Mouse (Mus musculus) urinary bladder, postnatal 4 days (tissue): Measurements from ENCODE around the gene Gp6.
"Not testable (repeated sequence)": the region's sequence is repeated elsewhere in the genome, so short reads cannot be mapped to it uniquely, and the experiment has no call there.

Experiments used
- DNase-seq, 2 experiments: peaks; one replicate each; pipeline ENCODE4 v3.0.0; 2021 to 2022; ENCODE audit warnings: low spot score in 2 of 2

Gene Gp6

GRCm38 (mm10) chr7:4397730-4398129 is at the start of gene Gp6:
TSS of gene Gp6 (minus strand) at chr7:4397744.
- no peak for DNase-seq

DNA sequence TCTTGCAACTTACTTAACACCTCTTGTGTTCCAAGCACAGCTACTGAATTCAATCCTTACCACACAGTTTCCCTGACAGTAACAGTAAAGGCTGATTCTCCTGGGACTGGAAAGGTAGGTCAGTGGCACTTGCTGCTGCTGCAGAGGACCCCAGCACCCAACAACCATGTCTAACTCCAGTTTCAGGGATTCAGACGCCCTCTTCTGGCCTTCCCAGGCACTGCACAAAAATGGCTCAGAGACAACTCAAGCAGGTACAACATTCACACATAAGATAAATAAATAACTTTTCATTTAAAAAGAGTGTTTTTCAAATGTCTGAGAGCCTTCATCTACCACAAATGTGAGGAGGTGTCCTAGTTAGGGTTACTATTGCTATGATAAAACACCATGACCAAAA is 49.6 kb upstream of the Gp6 start:
- no peak for DNase-seq

GRCm38 (mm10) chr7:4445216-4445791 is 47.8 kb upstream of the Gp6 start, which contains the start of gene Rdh13:
TSS of gene Rdh13 (minus strand) at chr7:4445649.
- DNase-seq, result peak; percentile 79 to 84

GRCm38 (mm10) chr7:4440549-4440948 is 43.0 kb upstream of the Gp6 start:
- no peak for DNase-seq

GRCm38 (mm10) chr7:4437721-4438120 is 40.2 kb upstream of the Gp6 start:
- peak in 1 of 2 experiments; percentile 23 for DNase-seq

GRCm38 (mm10) chr7:4432026-4432425 is 34.5 kb upstream of the Gp6 start:
- DNase-seq, result peak in 1 of 2 experiments; percentile 35

DNA sequence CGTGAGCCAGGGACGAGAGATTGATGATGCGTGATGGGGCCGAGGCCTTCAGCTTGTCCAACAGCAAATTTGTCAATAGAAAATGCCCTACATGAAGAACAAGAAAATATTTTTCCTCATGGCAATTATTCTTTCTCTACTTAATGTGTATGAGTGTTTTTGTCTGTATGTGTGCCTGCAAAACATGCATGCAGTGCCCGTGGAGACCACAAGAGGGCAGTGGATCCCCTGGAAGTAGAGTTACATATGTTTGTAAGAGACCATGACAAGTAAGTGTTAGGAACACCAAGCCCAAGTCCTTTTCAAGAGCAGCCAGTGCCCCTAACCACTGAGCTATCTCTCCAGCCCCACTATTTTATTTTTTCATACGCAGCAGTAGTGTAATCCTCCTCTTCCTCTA is 34.0 kb upstream of the Gp6 start:
- DNase-seq, result peak; percentile 38 to 74

DNA sequence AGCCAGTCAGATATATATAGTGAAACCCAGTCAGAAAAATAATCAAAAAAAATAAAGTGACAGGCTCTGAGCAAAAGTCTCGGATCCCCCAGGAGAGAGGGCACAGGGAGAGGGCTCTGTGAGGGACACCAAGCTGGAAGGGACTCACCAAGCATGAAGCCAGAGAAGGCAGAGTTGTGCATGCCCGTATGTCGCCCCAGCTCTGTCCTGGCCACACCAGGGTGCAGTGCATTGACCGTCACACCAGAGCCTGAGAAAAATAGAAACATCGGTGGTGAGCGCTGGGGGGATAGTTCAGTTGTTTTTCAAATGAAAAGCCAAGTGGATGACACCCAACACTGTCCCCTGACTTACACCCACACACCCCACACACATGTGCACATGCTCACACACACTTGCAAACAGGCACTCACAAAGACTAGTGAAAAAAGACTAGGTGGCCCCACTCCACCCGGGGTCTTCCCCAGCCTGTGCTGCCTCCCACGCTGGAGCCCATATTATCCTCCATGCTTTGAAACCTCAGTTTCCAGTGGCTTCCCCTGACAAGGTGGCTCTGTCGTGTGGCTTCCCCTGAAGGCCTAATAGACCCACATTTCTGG is 32.8 kb upstream of the Gp6 start:
- peak in 1 of 2 experiments; percentile 44 for DNase-seq

GRCm38 (mm10) chr7:4427161-4427912 is 29.8 kb upstream of the Gp6 start:
- peak; percentile 69 to 78 for DNase-seq

- DNase-seq, result no peak
Observed at GRCm38 (mm10) chr7:4420230-4420629, 22.7 kb upstream of the Gp6 start.

- no peak for DNase-seq
Observed at GRCm38 (mm10) chr7:4419681-4420080, 22.1 kb upstream of the Gp6 start.

- DNase-seq, result not testable (repeated sequence)
Observed at GRCm38 (mm10) chr7:4412406-4412805, 14.9 kb upstream of the Gp6 start.

DNA sequence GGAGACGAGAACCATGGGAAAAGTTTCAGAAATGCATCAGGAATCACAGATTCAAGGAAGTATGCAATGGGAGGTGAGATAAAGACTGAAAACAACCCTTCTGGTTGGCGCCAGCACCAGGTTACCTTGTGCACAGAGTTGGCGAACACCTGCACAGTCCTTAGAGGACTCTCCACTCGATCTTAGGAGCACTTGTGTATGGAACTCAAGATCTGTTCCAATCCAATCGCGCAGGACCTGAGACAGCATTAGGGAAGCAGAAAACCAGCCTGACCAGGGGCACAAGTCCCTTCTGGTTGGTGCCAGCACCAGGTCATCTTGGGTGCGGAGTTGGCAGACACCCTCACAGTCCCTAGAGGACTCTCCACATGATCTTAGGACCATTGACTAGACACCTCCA is 24.0 kb downstream of the Gp6 start:
- DNase-seq, result no peak

DNA sequence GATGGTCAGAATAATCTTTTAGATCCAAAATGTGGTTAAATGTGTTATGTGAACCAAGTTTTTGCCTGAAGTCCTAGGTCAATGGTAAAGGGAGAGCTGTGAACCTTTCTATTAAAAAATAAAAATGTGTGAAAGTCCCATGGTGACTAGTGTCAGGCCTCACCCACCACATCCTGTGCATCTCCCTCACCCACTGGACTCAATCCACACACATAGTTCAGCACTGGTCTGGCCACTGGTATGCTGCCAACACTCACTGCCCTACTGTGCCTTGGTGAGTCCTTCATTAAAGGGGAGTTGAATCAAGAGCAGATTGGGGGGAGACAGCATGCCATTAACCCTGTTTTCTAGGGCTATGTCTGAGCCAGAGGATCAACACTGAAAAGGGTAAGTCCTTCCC is 60.0 kb downstream of the Gp6 start, which contains the start of gene Ncr1:
Gene Ncr1, plus strand, starts transcription at position 216 of the 400 bp plus-strand sequence.
- DNase-seq, result no peak

GRCm38 (mm10) chr7:4323301-4323700 is 74.2 kb downstream of the Gp6 start:
- no peak for DNase-seq
